Mouse (Mus musculus) adrenal gland, postnatal 4 days (tissue): Measurements from ENCODE around the gene Rnf126. TPM values are rescaled to one million over a fixed set of nuclear protein-coding genes. Genes with fewer than 3 reads are reported as not detected.
"Not testable (repeated sequence)": the region's sequence is repeated elsewhere in the genome, so short reads cannot be mapped to it uniquely, and the experiment has no call there.

Source experiments
- DNase-seq, 2 experiments: peaks; one replicate each; pipeline ENCODE4 v3.0.0; 2021 to 2022; ENCODE audit warnings: low spot score in 2 of 2, mixed read lengths in 2 of 2
- total RNA-seq, 2 experiments: library from RNA; stranded (reverse); gene quantifications; 2 replicates each; pipeline ENCODE4 v1.2.3; 2021

The Rnf126 gene
- total RNA-seq, 2 experiments from 2014 or later, result 60.7 to 61.7 TPM

DNA sequence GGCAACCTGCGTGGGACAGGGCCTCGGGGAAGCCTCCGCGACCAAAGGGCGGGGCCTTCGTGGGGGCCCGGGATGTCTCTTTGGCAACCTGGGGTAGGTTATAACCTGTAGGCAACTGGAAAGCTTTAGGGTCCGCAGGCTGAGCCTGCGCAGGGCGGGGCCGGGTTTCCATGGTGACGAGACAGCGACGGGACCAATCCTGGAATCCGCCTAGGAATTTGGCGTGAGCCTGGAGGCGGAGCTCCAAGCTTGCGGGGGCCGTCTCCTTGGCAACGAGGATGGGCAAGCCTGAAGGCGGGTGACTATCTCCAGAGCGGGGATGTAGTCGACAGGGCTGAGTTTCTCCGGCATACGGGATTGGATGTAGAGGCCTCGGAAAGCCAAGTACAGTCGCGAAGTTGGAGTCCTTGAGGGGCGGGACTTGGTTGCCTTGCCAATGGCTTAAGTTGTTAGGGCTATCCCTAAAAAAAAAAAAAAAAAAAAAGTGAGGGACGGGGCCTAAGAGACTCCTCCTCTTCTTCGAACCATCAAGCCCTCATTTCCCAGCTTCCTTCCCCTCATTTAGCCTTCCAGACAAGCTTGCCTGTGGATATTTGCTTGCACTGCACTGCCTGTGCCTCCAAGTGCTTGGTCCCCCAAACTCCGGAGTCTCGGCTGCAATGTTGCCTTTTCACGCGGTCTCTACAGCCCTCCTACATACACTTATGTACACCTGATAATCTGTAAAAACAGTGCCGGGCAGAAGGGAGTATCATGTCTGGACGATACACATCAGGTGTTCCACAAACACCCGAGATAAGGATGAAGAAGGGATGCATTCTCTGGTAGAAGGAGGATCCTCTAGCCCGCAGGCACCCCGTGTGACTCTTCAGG is 856 bp upstream of the Rnf126 start:
- DNase-seq, result peak; percentile 73 to 85

DNA sequence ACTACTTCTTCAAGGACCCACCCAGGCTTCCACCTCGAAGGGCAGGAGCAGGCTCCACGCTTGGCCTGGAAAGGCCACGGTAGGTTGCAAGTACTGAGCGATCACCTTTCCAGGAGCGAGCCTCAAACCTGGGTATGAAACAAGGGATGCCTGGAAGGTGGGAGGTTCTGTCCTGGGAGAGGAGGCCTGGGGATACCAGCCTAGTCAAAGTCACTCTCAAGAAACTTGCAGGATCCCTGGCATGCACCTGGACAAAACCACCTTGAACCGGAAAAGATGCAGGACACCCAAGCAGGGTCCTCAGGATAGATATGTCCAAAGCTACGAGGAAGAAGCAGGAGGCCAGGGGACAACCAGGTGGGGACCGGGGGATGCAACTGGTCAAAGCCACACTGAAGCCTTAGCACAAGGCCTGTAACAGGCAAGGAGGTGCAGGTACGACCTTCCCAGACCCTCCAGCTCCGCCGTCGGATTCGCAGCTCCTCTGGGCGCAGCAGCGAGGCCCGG is 698 bp downstream of the Rnf126 start:
- DNase-seq, result no peak

DNA sequence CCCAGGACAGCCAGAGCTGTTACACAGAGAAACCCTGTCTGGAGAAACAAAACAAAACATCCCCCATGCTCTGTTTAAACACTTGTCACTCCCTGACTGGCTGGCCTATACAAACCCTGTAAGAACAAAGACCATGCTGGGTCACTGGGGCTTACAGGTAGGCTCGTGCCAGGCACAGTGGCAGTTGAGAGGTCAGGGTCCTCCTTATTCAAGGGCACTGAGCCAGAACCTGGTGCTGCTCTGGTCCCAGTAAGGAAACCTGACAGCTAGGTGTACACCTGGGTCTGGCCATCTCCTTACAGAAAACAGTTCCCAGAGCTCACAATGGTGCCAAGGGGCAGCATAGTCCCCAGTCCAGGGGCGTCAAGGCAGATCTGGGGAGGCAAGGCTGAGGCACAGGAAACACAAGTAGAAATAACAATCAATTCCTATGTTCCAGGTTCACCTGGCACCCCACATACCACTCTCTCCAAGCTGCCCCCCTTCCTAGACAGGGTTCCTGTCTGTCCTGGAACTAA is 1.5 kb downstream of the Rnf126 start:
- no peak for DNase-seq

DNA sequence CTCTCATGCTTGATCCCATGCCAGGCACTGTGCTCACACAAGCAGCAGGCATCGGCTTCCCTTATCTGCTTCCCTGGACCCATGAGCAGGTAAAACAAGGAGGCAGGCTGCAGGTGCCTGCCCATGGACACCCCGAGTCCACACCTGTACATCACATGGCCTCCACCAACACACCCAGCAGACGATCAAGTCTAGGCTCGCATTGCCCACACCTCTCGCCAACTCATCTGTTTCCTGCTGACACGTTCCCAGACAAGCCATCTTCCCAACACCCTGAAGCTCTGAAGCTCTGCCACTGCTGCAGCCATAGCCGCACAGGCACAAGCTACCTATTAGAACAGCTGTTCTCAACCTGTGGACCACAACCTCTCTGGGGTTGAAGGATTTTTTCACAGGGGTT is 2.5 kb downstream of the Rnf126 start:
- DNase-seq, result no peak

DNA sequence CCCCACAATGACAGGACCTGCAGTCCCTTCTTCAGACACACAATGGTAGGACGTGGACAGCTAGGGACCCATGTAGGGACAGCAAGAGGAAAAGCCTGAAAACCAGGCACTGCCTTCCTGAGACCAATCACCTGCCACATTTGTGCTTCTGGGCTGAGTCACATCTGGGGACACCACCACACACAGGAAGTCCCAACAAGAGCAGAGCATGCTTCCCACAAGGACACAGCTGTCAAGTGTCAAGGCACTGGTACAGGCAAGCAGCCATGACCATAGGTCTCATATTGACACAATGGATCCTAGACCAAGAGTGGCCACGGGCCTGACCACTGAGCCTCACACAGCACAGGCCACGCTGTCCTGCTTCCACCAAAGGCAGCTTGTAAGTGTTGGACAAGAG is 3.9 kb downstream of the Rnf126 start:
- no peak for DNase-seq

DNA sequence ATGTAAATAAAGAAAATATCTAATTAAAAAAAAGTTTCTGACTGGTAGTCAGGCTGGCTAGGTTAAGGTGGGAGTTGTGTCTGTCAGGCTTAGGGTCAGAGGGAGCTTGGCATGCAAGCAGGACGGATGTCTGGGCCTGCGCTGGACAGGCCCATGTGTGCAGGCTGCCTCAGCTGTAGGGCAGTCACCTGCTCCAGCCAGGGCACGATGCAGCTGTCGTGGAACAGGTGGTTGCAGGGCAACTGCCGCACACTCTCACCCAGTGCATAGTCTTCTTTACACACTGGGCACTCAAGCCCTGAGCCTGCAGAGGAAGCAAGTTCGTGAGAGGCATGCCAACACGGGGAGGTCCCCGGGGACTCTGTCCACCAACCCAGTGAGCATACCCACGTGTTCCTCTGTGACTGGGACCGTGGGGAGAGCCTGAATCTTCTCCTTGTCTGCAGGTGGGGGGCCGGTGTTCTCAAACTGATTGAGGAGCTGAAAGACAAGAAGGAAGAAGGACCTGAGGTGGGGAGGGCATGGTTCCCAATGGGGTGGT is 6.1 kb downstream of the Rnf126 start:
- no peak for DNase-seq

DNA sequence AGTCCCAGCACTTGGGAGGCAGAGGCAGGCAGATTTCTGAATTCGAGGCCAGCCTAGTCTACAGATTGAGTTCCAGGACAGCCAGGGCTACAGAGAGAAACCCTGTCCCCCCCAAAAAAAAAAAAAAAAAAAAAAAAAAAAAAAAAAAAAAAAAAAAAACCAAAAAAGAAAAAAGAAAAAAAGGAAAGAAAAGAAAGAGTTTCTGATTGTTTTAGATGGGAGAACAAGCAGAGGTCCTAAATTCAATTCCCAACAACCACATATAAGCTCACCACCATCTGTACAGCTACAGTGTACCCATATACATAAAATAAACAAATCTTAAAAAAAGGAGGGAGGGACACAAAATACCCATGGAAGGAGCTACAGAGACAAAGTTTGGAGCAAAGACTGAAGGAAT is 7.1 kb downstream of the Rnf126 start:
- not testable (repeated sequence) for DNase-seq

DNA sequence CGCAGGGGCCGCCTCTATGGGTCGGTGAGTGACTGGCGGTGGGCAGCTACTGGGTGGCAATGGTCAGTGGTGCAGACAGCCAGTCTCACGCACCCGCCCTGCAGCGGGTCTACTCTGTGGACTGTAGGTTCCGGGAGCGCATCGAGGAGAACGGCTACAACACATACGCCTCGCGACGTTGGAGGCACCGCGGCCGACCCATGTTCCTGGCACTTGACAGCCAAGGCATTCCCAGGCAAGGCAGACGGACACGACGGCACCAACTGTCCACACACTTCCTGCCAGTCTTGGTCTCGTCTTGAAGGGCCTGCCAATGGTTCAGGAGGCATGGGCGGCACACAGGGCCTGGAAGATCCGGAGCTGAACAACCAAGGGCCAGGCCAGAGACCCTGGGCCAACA is 10.1 kb downstream of the Rnf126 start:
- no peak for DNase-seq

DNA sequence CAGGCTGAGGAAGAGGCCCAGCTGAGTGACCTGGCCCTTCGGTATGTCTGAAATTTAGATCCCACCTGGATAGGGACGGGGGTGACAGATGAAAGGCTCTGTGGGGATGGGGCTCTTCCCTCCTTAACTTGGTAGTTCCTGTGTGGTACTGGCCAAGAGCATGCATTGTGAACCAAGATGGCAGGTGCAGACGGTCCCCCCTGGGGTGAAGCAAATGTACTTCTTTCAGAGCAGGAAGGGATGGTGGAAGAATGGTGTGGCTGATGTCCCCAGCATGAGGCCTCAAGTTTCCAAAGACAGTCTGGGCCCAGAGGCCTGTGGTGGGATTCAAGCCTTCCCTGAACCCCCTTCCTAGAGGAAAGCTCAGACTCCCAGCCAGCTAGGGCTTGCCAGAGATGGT is 10.9 kb downstream of the Rnf126 start:
- DNase-seq, result no peak

DNA sequence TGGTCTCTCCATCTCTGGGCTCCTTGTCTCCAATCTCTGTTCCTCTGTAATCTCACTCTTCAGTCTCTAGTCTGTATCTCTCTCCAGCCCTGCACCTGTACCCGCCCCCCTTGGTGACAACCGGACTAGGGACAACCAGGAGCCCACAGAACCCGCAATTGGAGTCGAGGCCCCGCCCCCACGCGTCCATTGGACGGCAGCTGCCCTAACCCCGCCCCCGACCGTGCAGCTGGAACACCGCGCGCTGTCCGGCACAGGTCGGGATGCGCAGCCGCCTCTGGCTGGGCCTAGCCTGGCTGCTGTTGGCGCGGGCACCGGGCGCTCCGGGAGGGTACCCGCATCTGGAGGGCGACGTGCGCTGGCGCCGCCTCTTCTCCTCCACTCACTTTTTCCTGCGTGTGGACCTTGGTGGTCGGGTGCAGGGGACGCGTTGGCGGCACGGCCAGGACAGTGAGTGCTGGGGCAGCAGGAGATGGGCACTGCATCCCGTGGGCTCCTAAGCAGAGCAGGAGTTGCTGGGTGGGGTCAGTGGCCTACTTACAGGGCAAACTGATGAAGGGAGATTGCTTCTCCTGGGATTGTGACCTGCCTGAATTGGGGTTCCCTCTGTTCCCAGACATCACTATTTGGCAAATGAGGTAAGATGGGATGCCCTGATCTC is 11.8 kb downstream of the Rnf126 start, which contains the start of gene Fgf22:
Gene Fgf22, plus strand, starts transcription at position 221 of the 661 bp plus-strand sequence.
- peak in 1 of 2 experiments; percentile 50 for DNase-seq

DNA sequence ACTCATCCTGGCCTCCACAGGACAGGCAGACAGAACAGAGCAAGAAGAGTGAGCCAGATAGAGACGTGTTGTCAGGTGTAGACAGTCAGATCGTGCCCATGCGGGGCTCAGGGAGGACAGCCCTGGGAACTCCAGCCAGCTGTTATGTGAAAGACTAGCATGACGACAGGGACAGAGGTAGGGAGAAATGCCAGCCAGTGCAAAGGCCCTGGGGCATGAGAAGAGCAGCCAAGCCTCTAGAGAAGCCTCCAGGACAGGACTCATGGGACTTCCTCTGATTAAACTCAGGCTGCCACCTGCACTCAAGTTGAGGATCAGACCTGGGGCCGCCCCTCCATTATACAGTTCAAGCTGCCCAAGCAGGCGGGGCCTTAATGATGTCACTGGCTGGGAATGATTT is 18.3 kb downstream of the Rnf126 start:
- DNase-seq, result no peak

DNA sequence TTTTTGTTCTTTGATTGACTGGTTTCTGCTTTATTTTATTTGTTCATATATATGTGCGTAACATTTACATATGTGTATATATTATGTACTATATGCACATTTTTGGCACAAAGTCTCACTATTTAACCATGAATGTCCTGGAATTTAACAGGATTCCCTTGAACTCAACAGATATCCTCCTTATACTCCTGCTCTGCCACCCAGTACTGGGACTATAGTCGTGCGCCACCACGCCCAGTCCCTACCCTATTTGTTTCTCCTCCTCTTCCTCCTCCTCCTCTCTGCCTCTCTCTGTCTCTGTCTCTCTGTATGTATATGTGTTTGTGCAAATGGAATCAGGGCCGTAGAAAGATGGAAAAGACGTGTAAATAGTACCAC is 20.0 kb downstream of the Rnf126 start:
- DNase-seq, result no peak

DNA sequence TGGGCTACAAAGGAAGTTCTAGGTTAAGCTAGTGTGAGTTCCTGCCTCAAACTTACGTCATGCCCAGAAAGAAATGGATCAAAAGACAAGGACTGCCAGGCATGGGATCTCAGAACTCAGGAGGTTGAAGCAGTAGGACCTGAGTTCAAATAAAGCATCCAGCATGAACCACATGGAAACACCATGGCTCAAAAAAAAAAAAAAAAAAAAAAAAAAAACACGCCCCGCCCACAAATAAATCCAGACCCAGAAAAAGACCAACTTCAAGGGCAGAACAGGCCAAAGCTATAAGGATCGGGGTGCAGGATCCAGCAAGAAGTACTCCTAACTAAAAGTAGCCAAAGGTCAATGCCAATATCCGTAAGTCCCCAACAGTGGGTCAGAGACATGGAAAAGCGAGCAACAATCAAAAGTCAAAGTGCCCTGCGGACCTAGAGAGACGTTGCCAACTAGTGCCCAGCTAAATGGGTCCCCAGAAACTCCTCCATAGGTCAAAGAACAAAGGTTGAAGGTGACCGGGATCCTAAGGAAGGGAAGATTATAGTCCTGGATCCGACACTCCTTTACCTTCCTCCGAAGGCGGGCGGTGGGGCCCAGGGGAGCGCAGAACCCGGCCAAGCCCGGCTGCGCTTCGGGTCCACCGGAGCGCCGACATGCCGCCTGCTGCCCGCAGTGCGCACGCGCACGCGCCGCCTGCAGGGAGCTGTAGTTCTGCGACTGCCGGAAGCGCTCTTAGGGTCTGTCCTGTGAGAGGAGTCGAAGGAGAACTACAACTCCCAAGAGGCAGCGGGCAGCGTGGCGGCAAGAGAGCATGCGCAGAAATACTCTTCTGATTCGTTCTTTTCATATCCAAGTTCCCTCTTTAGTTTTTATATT is 20.6 kb downstream of the Rnf126 start, which contains the start of gene Polrmt:
Gene Polrmt, minus strand, starts transcription at position 684 of the 876 bp plus-strand sequence.
- peak; percentile 72 to 87 for DNase-seq

DNA sequence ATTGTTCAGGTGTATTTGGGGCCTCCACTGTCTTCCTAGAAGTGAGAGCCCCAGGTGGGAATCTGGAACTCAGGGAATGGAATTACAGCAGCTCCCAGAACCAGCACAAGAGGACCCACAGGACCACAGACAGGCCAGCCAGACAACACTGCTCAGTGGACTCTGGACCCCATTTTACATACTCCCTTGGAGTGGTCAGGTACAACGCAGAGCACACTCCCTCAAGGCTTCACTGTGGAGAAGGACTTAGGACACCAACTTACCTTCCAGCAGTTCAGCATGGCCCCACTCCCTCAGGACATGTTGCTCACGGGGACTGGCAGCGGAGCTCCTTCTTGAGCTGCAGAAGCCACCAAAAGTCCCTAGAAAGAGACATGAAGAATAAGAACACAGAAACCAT is 21.3 kb downstream of the Rnf126 start:
- no peak for DNase-seq

DNA sequence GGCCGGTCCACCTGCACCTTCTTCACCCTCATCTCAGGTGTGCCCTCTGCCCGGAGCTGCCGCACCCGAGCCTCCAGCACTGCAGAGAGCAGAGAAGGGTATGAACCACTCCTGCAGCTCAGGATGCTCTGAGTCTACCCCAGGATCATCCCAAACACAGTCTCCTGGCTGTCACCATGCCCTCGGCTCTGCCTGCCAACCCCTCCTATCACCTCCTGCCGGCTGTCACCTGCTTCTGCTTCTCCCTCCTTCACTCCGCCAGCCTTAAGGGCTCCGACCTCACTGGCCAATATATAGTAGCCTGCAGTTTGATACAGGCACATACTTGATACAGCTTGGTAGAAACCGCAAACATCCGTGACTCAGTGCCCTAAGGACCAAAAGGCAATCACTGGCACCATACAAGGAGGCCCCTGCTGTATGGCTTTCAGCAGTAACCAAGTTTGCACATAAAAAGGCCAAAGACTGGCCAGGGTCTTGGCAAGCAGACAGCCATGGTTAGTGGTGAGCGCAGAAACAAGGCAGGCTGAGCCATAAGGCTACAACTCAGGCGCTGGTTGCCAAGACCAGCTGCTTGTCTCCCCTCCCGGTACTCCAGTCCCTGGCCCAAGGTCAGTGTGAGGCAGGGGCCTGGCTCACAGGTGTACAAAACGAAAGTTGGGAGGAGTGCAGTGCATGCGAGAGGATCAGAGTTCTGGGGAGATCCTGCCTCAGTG is 22.9 kb downstream of the Rnf126 start:
- DNase-seq, result no peak

DNA sequence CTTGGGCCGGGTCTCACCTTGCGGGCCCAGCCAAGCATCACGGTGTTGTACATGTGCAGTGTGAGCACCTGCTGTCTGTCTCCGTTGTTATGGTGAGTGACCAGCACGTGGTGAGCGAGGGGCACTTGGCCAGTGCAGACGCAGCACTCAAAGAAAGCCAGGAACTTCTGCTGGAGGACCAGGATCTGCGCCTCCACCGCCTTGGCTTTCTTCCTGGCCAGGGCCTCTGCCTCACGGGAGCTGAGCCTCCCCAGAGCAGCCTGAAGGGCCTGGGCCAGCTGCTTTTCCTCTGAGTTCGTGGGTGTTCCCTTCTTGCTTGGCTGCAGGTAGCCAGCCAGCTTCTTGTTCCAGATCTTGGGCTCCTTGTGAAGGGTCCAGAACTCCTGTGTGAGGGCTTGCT is 23.6 kb downstream of the Rnf126 start:
- DNase-seq, result no peak

DNA sequence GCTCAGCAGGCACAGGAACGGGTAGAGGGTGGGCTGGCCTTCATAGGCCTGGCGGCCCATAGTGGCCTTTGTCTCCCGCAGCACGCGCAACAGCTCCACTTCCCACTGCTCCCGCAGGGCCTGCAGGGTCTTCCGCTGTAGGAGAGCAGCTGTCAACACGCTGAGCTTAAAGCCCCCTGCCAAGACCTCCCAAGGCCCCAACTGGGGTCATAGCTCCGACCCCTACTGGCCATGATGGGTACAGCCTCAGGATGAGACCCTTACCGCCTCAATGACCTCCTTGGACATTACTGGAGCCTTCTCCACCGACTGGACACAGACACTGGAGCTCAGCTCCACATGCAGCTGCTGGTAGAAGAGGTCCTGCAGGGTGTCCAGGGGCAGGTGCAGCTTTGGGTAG is 25.9 kb downstream of the Rnf126 start:
- no peak for DNase-seq

DNA sequence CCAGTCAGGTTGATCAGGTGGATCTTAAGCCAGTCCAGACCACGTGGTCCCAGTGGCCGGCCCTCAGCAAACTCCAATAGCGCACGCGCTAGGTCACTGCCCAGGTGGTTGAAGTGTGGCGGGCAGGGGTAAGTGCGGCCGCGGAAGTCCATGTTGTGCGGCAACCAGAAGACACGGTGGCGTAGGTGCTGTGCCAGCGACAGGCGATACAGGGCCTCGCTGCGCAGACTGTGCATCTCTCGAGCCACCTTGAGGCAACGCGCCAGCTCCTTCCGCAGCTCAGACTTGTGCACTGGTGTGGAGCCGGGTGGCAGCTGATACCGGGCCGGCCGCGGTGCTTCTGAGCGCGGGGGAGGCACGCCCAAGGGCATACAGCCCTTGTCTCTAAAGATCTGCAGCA is 27.5 kb downstream of the Rnf126 start:
- no peak for DNase-seq

DNA sequence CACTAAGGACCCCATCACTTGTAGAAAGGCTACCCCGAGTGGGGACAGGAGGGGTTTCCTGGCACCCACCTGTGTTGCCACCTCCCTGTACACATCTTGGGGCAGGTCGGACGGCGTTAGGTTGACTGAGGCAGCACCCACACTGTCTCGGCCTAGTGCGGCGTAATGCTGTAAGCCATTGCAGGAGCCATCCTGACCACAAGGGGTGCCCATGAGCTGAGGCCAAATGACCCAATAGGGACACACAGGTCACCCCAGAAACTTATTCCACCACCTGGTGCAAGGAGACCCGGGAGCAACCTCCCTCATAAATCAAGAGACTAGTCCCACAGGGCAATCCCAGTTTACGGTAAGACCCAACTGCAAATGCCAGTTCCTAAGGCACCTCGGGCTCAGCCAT is 28.5 kb downstream of the Rnf126 start:
- DNase-seq, result no peak

DNA sequence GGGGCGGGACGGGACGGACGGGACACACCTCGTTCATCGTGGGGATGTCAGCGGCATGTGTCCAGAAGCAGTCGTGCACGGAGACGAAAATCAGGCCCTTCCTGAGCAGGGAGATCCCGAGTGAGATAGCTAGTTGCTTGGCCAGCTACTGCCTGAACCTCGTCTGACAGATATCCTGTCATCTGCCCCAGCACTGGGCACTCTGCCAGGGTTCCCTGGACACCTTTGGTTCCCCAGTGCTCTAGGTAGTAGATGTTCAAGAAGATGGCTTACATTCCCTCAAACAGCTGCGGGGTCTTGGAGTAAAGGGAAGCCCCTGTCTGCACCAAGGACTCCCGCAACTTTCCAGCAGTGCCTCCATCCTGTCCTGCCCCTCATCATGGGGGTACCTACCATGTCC is 30.0 kb downstream of the Rnf126 start:
- DNase-seq, result no peak
